Mouse (Mus musculus): ENCODE results near the gene Pigo. TPM values are rescaled to one million over a fixed set of nuclear protein-coding genes. Genes with fewer than 3 reads are reported as not detected.

Pigo gene
- polyA plus RNA-seq (2015; fragmentation: Nextera tagmentation; extraction: Ambion mirVana): 15.0 and 15.5 TPM in 2 replicates

GRCm38 (mm10) chr4:43025084-43025960 is at the start of gene Pigo:
Gene Pigo (minus strand): TSS chr4:43025819.
- WGBS: 7% methylated on average over 42 of the region's 42 CpGs
- no peaks in the 10 kb centered on the region for H3K27me3 ChIP-seq
- peak; percentile 87 for ATAC-seq (replicated peaks; ENCODE audit: insufficient number of reproducible peaks, insufficient read depth, low FRiP score, low read depth)
- H3K4me2 ChIP-seq: peak within 1 kb of the TSS; percentile 78
- H3K9ac ChIP-seq: peak within 1 kb of the TSS; percentile 64
- peaks cover 58% of the 10 kb centered on the region for H3K36me3 ChIP-seq
- peaks cover 15% of the 10 kb centered on the region for H3K4me1 ChIP-seq (replicated peaks)
- peak within 1 kb of the TSS; percentile 71 for H3K4me3 ChIP-seq
- no peaks in the 10 kb centered on the region for H3K9me3 ChIP-seq (replicated peaks)
- peak within 1 kb of the TSS; percentile 89 for H3K27ac ChIP-seq

- Histone ChIP-seq H3K4me2 (no peak overlapping the region), H3K36me3 (no peaks in the 10 kb centered on the region), H3K4me3 (no peak overlapping the region), H3K9me3 (replicated peaks) (no peaks in the 10 kb centered on the region), H3K4me1 (replicated peaks) (no peaks in the 10 kb centered on the region), H3K27me3 (no peaks in the 10 kb centered on the region), H3K9ac (no peak overlapping the region), H3K27ac (no peak overlapping the region)
- ATAC-seq (replicated peaks; ENCODE audit: insufficient number of reproducible peaks, insufficient read depth, low FRiP score, low read depth): no peak
Observed at GRCm38 (mm10) chr4:43074923-43075322, 49.3 kb upstream of the Pigo start.

GRCm38 (mm10) chr4:43065471-43065870 is 39.9 kb upstream of the Pigo start:
- H3K4me3 ChIP-seq: no peak overlapping the region
- H3K27me3 ChIP-seq: no peaks in the 10 kb centered on the region
- WGBS: 94% methylated on average over 4 of the region's 4 CpGs
- no peak overlapping the region for H3K4me2 ChIP-seq
- H3K36me3 ChIP-seq: no peaks in the 10 kb centered on the region
- H3K4me1 ChIP-seq (replicated peaks): peaks cover 9% of the 10 kb centered on the region
- H3K9me3 ChIP-seq (replicated peaks): no peaks in the 10 kb centered on the region
- H3K9ac ChIP-seq: no peak overlapping the region
- no peak for ATAC-seq (replicated peaks; ENCODE audit: insufficient number of reproducible peaks, insufficient read depth, low FRiP score, low read depth)
- H3K27ac ChIP-seq: no peak overlapping the region

GRCm38 (mm10) chr4:43060286-43060685 is 34.7 kb upstream of the Pigo start:
- Histone ChIP-seq H3K9me3 (replicated peaks) (no peaks in the 10 kb centered on the region), H3K9ac (no peak overlapping the region), H3K4me3 (peak overlapping the region; percentile 62), H3K4me2 (peak overlapping the region; percentile 68), H3K27ac (0 out of 2 replicates have a peak overlapping the region, but pooled peaks have one; percentile 82), H3K36me3 (no peaks in the 10 kb centered on the region), H3K4me1 (replicated peaks) (peaks cover 13% of the 10 kb centered on the region), H3K27me3 (no peaks in the 10 kb centered on the region)
- 45% methylated on average over 3 of the region's 3 CpGs for WGBS
- no peak for ATAC-seq (replicated peaks; ENCODE audit: insufficient number of reproducible peaks, insufficient read depth, low FRiP score, low read depth)

GRCm38 (mm10) chr4:43059697-43060096 is 34.1 kb upstream of the Pigo start:
- peaks cover 13% of the 10 kb centered on the region for H3K4me1 ChIP-seq (replicated peaks)
- no peaks in the 10 kb centered on the region for H3K27me3 ChIP-seq
- H3K36me3 ChIP-seq: no peaks in the 10 kb centered on the region
- WGBS: 34% methylated on average over 3 of the region's 3 CpGs
- peak overlapping the region; percentile 62; the same call in 1 of the 2 replicates for H3K9ac ChIP-seq
- H3K4me3 ChIP-seq: peak overlapping the region; percentile 62
- H3K4me2 ChIP-seq: peak overlapping the region; percentile 68
- peak overlapping the region; percentile 82; the same call in 1 of the 2 replicates for H3K27ac ChIP-seq
- no peak for ATAC-seq (replicated peaks; ENCODE audit: insufficient number of reproducible peaks, insufficient read depth, low FRiP score, low read depth)
- H3K9me3 ChIP-seq (replicated peaks): no peaks in the 10 kb centered on the region

- H3K9ac ChIP-seq: peak within 1 kb of the TSS; percentile 62
- H3K27me3 ChIP-seq: no peaks in the 10 kb centered on the region
- ATAC-seq (replicated peaks; ENCODE audit: insufficient number of reproducible peaks, insufficient read depth, low FRiP score, low read depth): peak; percentile 97
- H3K4me2 ChIP-seq: peak within 1 kb of the TSS; percentile 68
- H3K4me1 ChIP-seq (replicated peaks): peaks cover 10% of the 10 kb centered on the region
- H3K9me3 ChIP-seq (replicated peaks): no peaks in the 10 kb centered on the region
- peak within 1 kb of the TSS; percentile 62 for H3K4me3 ChIP-seq
- H3K36me3 ChIP-seq: no peaks in the 10 kb centered on the region
- under 1% methylated on average over 89 of the region's 90 CpGs for WGBS
- H3K27ac ChIP-seq: peak within 1 kb of the TSS; percentile 82
Observed at GRCm38 (mm10) chr4:43058753-43059654, 33.4 kb upstream of the Pigo start, which contains the start of gene Unc13b. Gene Unc13b (plus strand): TSS chr4:43058953.

GRCm38 (mm10) chr4:43058392-43058752 is 32.8 kb upstream of the Pigo start:
- Histone ChIP-seq H3K9ac (no peak overlapping the region), H3K4me3 (peak overlapping the region; percentile 62), H3K4me1 (replicated peaks) (peaks cover 7% of the 10 kb centered on the region), H3K9me3 (replicated peaks) (no peaks in the 10 kb centered on the region), H3K27ac (no peak overlapping the region), H3K36me3 (no peaks in the 10 kb centered on the region), H3K4me2 (peak overlapping the region; percentile 68), H3K27me3 (no peaks in the 10 kb centered on the region)
- 0 out of 2 replicates have a peak, but pooled peaks have one; percentile 5 for ATAC-seq (replicated peaks; ENCODE audit: insufficient number of reproducible peaks, insufficient read depth, low FRiP score, low read depth)
- 22% methylated on average over 8 of the region's 8 CpGs for WGBS

- 75% methylated on average over 5 of the region's 5 CpGs for WGBS
Observed at GRCm38 (mm10) chr4:43057654-43058053, 32.0 kb upstream of the Pigo start.

GRCm38 (mm10) chr4:43052627-43053026 is 27.0 kb upstream of the Pigo start:
- Histone ChIP-seq H3K4me2 (no peak overlapping the region), H3K9ac (no peak overlapping the region), H3K27me3 (no peaks in the 10 kb centered on the region), H3K27ac (no peak overlapping the region), H3K4me1 (replicated peaks) (no peaks in the 10 kb centered on the region), H3K9me3 (replicated peaks) (no peaks in the 10 kb centered on the region), H3K4me3 (no peak overlapping the region), H3K36me3 (no peaks in the 10 kb centered on the region)
- WGBS: 19% methylated on average over 4 of the region's 4 CpGs
- 0 out of 2 replicates have a peak, but pooled peaks have one; percentile 14 for ATAC-seq (replicated peaks; ENCODE audit: insufficient number of reproducible peaks, insufficient read depth, low FRiP score, low read depth)

More at GRCm38 (mm10) chr4:43057654-43058053, 32.0 kb upstream of the Pigo start:
- H3K9ac ChIP-seq: no peak overlapping the region
- ATAC-seq (replicated peaks; ENCODE audit: insufficient number of reproducible peaks, insufficient read depth, low FRiP score, low read depth): no peak
- no peak overlapping the region for H3K4me2 ChIP-seq
- H3K9me3 ChIP-seq (replicated peaks): no peaks in the 10 kb centered on the region
- peaks cover 6% of the 10 kb centered on the region for H3K4me1 ChIP-seq (replicated peaks)
- no peak overlapping the region for H3K4me3 ChIP-seq
- H3K36me3 ChIP-seq: no peaks in the 10 kb centered on the region
- H3K27ac ChIP-seq: no peak overlapping the region
- H3K27me3 ChIP-seq: no peaks in the 10 kb centered on the region

- Histone ChIP-seq H3K9me3 (replicated peaks) (no peaks in the 10 kb centered on the region), H3K36me3 (no peaks in the 10 kb centered on the region), H3K9ac (no peak overlapping the region), H3K4me2 (peak overlapping the region; percentile 82), H3K4me1 (replicated peaks) (peaks cover 29% of the 10 kb centered on the region), H3K4me3 (no peak overlapping the region), H3K27ac (no peak overlapping the region), H3K27me3 (no peaks in the 10 kb centered on the region)
- ATAC-seq (replicated peaks; ENCODE audit: insufficient number of reproducible peaks, insufficient read depth, low FRiP score, low read depth): no peak
- whole genome bisulfite sequencing: 8% methylated on average over 5 of the region's 5 CpGs
Observed at GRCm38 (mm10) chr4:43047231-43047630, 21.6 kb upstream of the Pigo start.

- Histone ChIP-seq H3K9ac (no peak overlapping the region), H3K4me1 (replicated peaks) (peaks cover 29% of the 10 kb centered on the region), H3K4me2 (peak overlapping the region; percentile 82), H3K9me3 (replicated peaks) (no peaks in the 10 kb centered on the region), H3K27me3 (no peaks in the 10 kb centered on the region), H3K27ac (no peak overlapping the region), H3K36me3 (no peaks in the 10 kb centered on the region), H3K4me3 (no peak overlapping the region)
- ATAC-seq (replicated peaks; ENCODE audit: insufficient number of reproducible peaks, insufficient read depth, low FRiP score, low read depth): no peak
- WGBS: 54% methylated on average over 5 of the region's 5 CpGs
Observed at GRCm38 (mm10) chr4:43046607-43047006, 21.0 kb upstream of the Pigo start.

Measured in heart, embryonic 15.5 days (tissue).